Mouse (Mus musculus) limb, embryonic 13.5 days (tissue): ENCODE measurements around the gene Srd5a2. TPM values are rescaled to one million over a fixed set of nuclear protein-coding genes. Genes with fewer than 3 reads are reported as not detected.
"Not testable (repeated sequence)": the region's sequence is repeated elsewhere in the genome, so short reads cannot be mapped to it uniquely, and the experiment has no call there.

ENCODE experiments used
- ATAC-seq: fragments of 200-750 bp; cut with Nextera tagmentation; 2 replicates; pipeline ENCODE4 v1.8.0; 2017; ENCODE audit warnings: low read depth, moderate number of reproducible peaks, moderate TSS enrichment; ENCODE audit not compliant: low FRiP score
- H3K27ac ChIP-seq: fragments of 300-500 bp; sonication (generic); 2 replicates; pipeline ENCODE4 v1.5.1; 2015; ENCODE audit warnings: inconsistent platforms, mild to moderate bottlenecking, moderate library complexity
- H3K27me3 ChIP-seq: fragments of 300-500 bp; sonication (generic); 2 replicates; pipeline ENCODE4 v1.6.1; 2015; ENCODE audit warnings: mild to moderate bottlenecking, inconsistent platforms
- H3K36me3 ChIP-seq: fragments of 300-500 bp; sonication (generic); 2 replicates; pipeline ENCODE4 v1.6.1; 2015; ENCODE audit warnings: inconsistent platforms, mild to moderate bottlenecking, moderate library complexity
- H3K4me1 ChIP-seq: fragments of 300-500 bp; sonication (generic); 2 replicates; pipeline ENCODE4 v1.6.1; 2015; ENCODE audit warnings: inconsistent platforms
- H3K4me2 ChIP-seq: fragments of 300-500 bp; sonication (generic); replicated peaks from 2 replicates; pipeline ENCODE4 v1.6.1; 2015; ENCODE audit warnings: inconsistent platforms, mild to moderate bottlenecking, moderate library complexity
- H3K4me3 ChIP-seq: fragments of 300-500 bp; sonication (generic); 2 replicates; pipeline ENCODE4 v1.5.1; 2015; ENCODE audit warnings: moderate library complexity, mild to moderate bottlenecking, inconsistent platforms
- H3K9ac ChIP-seq: fragments of 300-500 bp; sonication (generic); 2 replicates; pipeline ENCODE4 v1.6.1; 2015; ENCODE audit warnings: mild to moderate bottlenecking, inconsistent platforms
- H3K9me3 ChIP-seq: fragments of 300-500 bp; sonication (generic); 2 replicates; pipeline ENCODE4 v1.6.1; 2016; ENCODE audit warnings: inconsistent platforms
- WGBS: fragments of 180-500 bp; shearing (Covaris S2); methylation state at CpG from one replicate; pipeline ENCODE4 v1.1.7; 2015; 5-methylcytosine and 5-hydroxymethylcytosine counted together
- polyA plus RNA-seq: library from polyadenylated mRNA; unstranded; fragments of >200 nt; fragmentation: Nextera tagmentation; extraction: Ambion mirVana; gene quantifications from 2 replicates; pipeline ENCODE4 v1.2.1, GENCODE M21; 2015

Srd5a2 gene
- 1.7 and 2.5 TPM in 2 replicates for polyA plus RNA-seq

GRCm38 (mm10) chr17:74047210-74048082 is at the start of gene Srd5a2:
Gene Srd5a2, minus strand, starts transcription at chr17:74047916.
- H3K9me3 ChIP-seq = no peaks in the 10 kb centered on the region
- H3K36me3 ChIP-seq = no peaks in the 10 kb centered on the region
- ATAC-seq = no peak
- H3K27me3 ChIP-seq = peaks cover 78% of the 10 kb centered on the region
- no peak within 1 kb of the TSS for H3K27ac ChIP-seq
- peak within 1 kb of the TSS; percentile 69 for H3K4me2 ChIP-seq
- H3K4me1 ChIP-seq = peaks cover 18% of the 10 kb centered on the region
- H3K9ac ChIP-seq = peak within 1 kb of the TSS; percentile 51
- H3K4me3 ChIP-seq = peak within 1 kb of the TSS; percentile 42
- under 1% methylated on average over 45 of the region's 45 CpGs for WGBS

GRCm38 (mm10) chr17:74088886-74089678 is 41.4 kb upstream of the Srd5a2 start:
- no peak for ATAC-seq
- no peak overlapping the region for H3K27ac ChIP-seq
- no peaks in the 10 kb centered on the region for H3K27me3 ChIP-seq
- H3K4me1 ChIP-seq = no peaks in the 10 kb centered on the region
- H3K36me3 ChIP-seq = no peaks in the 10 kb centered on the region
- H3K4me2 ChIP-seq = no peak overlapping the region
- H3K9me3 ChIP-seq = no peaks in the 10 kb centered on the region
- H3K9ac ChIP-seq = no peak overlapping the region
- 83% methylated on average over 5 of the region's 5 CpGs for WGBS
- H3K4me3 ChIP-seq = no peak overlapping the region

GRCm38 (mm10) chr17:74088016-74088415 is 40.3 kb upstream of the Srd5a2 start:
- 68% methylated on average over 2 of the region's 2 CpGs for WGBS
- Histone ChIP-seq H3K36me3 (no peaks in the 10 kb centered on the region), H3K9ac (no peak overlapping the region), H3K27ac (no peak overlapping the region), H3K4me1 (no peaks in the 10 kb centered on the region), H3K4me2 (no peak overlapping the region), H3K9me3 (no peaks in the 10 kb centered on the region), H3K4me3 (no peak overlapping the region), H3K27me3 (no peaks in the 10 kb centered on the region)
- ATAC-seq = no peak

GRCm38 (mm10) chr17:74083370-74083769 is 35.7 kb upstream of the Srd5a2 start:
- ATAC-seq = no peak
- H3K9me3 ChIP-seq = no peaks in the 10 kb centered on the region
- no peaks in the 10 kb centered on the region for H3K36me3 ChIP-seq
- H3K27ac ChIP-seq = no peak overlapping the region
- no peaks in the 10 kb centered on the region for H3K4me1 ChIP-seq
- H3K27me3 ChIP-seq = no peaks in the 10 kb centered on the region
- no peak overlapping the region for H3K9ac ChIP-seq
- WGBS = 87% methylated on average over 4 of the region's 4 CpGs
- H3K4me3 ChIP-seq = no peak overlapping the region
- H3K4me2 ChIP-seq = no peak overlapping the region

- ATAC-seq = no peak
- Histone ChIP-seq H3K36me3 (no peaks in the 10 kb centered on the region), H3K4me3 (no peak overlapping the region), H3K9me3 (no peaks in the 10 kb centered on the region), H3K4me1 (no peaks in the 10 kb centered on the region), H3K9ac (no peak overlapping the region), H3K4me2 (no peak overlapping the region), H3K27me3 (no peaks in the 10 kb centered on the region), H3K27ac (no peak overlapping the region)
- WGBS = 84% methylated on average over 6 of the region's 6 CpGs
Measured at GRCm38 (mm10) chr17:74080076-74080615, 32.4 kb upstream of the Srd5a2 start.

GRCm38 (mm10) chr17:74078776-74079495 is 31.2 kb upstream of the Srd5a2 start:
- WGBS = 89% methylated on average over 13 of the region's 13 CpGs
- Histone ChIP-seq H3K9me3 (no peaks in the 10 kb centered on the region), H3K4me1 (no peaks in the 10 kb centered on the region), H3K27me3 (no peaks in the 10 kb centered on the region), H3K9ac (no peak overlapping the region), H3K27ac (no peak overlapping the region), H3K4me2 (no peak overlapping the region), H3K4me3 (no peak overlapping the region), H3K36me3 (no peaks in the 10 kb centered on the region)
- no peak for ATAC-seq

- H3K27ac ChIP-seq, H3K9ac ChIP-seq, H3K27me3 ChIP-seq, H3K4me1 ChIP-seq, H3K36me3 ChIP-seq, H3K9me3 ChIP-seq, H3K4me2 ChIP-seq, ATAC-seq, H3K4me3 ChIP-seq: not testable (repeated sequence)
- WGBS = 87% methylated on average over 5 of the region's 5 CpGs
Measured at GRCm38 (mm10) chr17:74073067-74073466, 25.4 kb upstream of the Srd5a2 start.

- ATAC-seq, H3K4me1 ChIP-seq, H3K9me3 ChIP-seq, H3K27ac ChIP-seq, H3K36me3 ChIP-seq, H3K4me3 ChIP-seq, H3K4me2 ChIP-seq, H3K27me3 ChIP-seq, H3K9ac ChIP-seq: not testable (repeated sequence)
- 90% methylated on average over 5 of the region's 5 CpGs for WGBS
Measured at GRCm38 (mm10) chr17:74062763-74063162, 15.0 kb upstream of the Srd5a2 start.

GRCm38 (mm10) chr17:74048229-74048816 is 607 bp upstream of the Srd5a2 start:
- 3% methylated on average over 19 of the region's 19 CpGs for WGBS
- Histone ChIP-seq H3K9me3 (no peaks in the 10 kb centered on the region), H3K4me1 (peaks cover 17% of the 10 kb centered on the region), H3K9ac (no peak overlapping the region), H3K4me3 (peak overlapping the region; percentile 42), H3K36me3 (no peaks in the 10 kb centered on the region), H3K27me3 (peaks cover 78% of the 10 kb centered on the region), H3K27ac (no peak overlapping the region), H3K4me2 (peak overlapping the region; percentile 69)
- ATAC-seq = no peak

GRCm38 (mm10) chr17:74043754-74044153 is 4.0 kb downstream of the Srd5a2 start:
- Histone ChIP-seq H3K36me3 (no peaks in the 10 kb centered on the region), H3K9ac (no peak overlapping the region), H3K4me3 (no peak overlapping the region), H3K4me1 (peaks cover 25% of the 10 kb centered on the region), H3K27me3 (peaks cover 48% of the 10 kb centered on the region), H3K4me2 (no peak overlapping the region), H3K9me3 (no peaks in the 10 kb centered on the region), H3K27ac (no peak overlapping the region)
- WGBS = 73% methylated on average over 4 of the region's 4 CpGs
- ATAC-seq = no peak

GRCm38 (mm10) chr17:74020526-74021203 is 27.1 kb downstream of the Srd5a2 start:
- Histone ChIP-seq H3K4me1 (no peaks in the 10 kb centered on the region), H3K27ac (no peak overlapping the region), H3K36me3 (no peaks in the 10 kb centered on the region), H3K4me3 (no peak overlapping the region), H3K4me2 (no peak overlapping the region; the same call in 1 of the 2 replicates), H3K9me3 (no peaks in the 10 kb centered on the region), H3K9ac (no peak overlapping the region), H3K27me3 (no peaks in the 10 kb centered on the region)
- 0 out of 2 replicates have a peak, but pooled peaks have one; percentile 25 for ATAC-seq
- WGBS = 23% methylated on average over 8 of the region's 8 CpGs
